ENCODE assay signal across 8 mouse cellular contexts in the genomic region with DNA sequence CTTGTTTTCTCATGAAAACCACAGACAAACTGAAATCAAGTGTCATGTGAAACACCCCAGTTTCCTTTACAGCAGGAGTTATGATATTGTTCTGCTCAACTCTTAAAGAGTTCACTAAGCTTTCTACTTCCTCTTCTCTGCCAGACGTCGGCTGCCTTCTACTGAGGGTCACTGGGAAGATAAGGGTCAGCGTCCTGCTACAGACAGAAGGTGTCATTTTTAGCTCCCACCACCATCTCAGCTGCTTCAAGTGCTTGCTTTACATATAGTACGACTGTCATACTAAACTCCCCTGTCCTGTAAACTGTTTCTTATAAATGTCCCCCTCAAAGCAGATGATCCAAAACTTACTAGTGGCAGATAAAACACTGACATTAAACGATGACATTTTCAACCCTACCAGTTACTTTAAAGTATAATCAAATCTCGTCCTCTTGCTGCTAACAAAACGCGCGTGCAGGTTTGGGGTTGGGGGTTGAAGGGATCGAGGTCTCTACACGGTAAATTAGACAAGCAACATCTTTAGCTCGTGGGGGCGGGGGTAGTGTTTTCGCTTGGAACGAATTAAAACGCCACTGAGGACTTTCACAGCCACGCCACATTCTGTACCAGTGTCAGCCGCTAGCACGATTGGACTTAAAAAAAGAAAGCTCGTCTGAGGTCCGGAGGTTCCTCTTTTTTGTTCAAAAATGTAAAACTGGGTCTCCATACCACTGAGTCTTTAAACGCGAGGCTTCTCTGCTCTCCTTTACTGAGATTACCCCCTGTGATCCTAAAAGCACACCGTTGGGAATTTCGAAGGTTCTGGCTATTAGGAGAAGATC. TPM values are rescaled to one million over a fixed set of nuclear protein-coding genes. Genes with fewer than 3 reads are reported as not detected.
DNase-seq lines count a peak whose midpoint lies in the region; ATAC-seq and TF ChIP-seq lines count a peak whose summit lies in the region.

No protein-coding gene starts in this region.

- TF ChIP-seq EP300 in MEL (IDR thresholded peaks at IDR 0.05; ENCODE audit: low read depth in 1 of 2, low read length in 2 of 2): peak; percentile 58 to 70
- TF ChIP-seq EP300 in heart, adult 2 months (IDR thresholded peaks at IDR 0.05; ENCODE audit: insufficient read depth, low read depth, low read length): no peak

- H3K27me3 ChIP-seq in MEL (ENCODE audit: control insufficient read depth in 1 of 2, insufficient read depth in 2 of 2, low read length in 2 of 2): no peaks in the 10 kb centered on the region
- H3K27me3 ChIP-seq in heart, adult 2 months (ENCODE audit: control insufficient read depth, insufficient read depth, low read length): no peaks in the 10 kb centered on the region
- no peaks in the 10 kb centered on the region for H3K27me3 ChIP-seq in neural tube, embryonic 12.5 days (replicated peaks)

- H3K9me3 ChIP-seq in MEL (replicated peaks; ENCODE audit: insufficient read depth, low read length): no peaks in the 10 kb centered on the region
- no peaks in the 10 kb centered on the region for H3K9me3 ChIP-seq in neural tube, embryonic 12.5 days

- H3K79me2 ChIP-seq in MEL (ENCODE audit: control insufficient read depth, insufficient read depth, low read length, poor library complexity): peaks cover 1% of the 10 kb centered on the region; the same call in 1 of the 2 replicates
- peaks cover 3% of the 10 kb centered on the region; the same call in 1 of the 2 replicates for H3K79me2 ChIP-seq in heart, adult 2 months (replicated peaks; ENCODE audit: control insufficient read depth, insufficient read depth, low read length)

- peak overlapping the region; percentile 56 to 81 for H3K4me3 ChIP-seq in MEL (ENCODE audit: control insufficient read depth in 1 of 2, insufficient read depth in 1 of 2, low read depth in 2 of 2, low read length in 2 of 2)
- H3K4me3 ChIP-seq in heart, adult 2 months: peak overlapping the region; percentile 72
- peak overlapping the region; percentile 72 for H3K4me3 ChIP-seq in neural tube, embryonic 12.5 days

- peak overlapping the region; percentile 86 for H3K27ac ChIP-seq in MEL (ENCODE audit: control insufficient read depth, low read depth, low read length)
- H3K27ac ChIP-seq in heart, adult 2 months: peak overlapping the region; percentile 98
- H3K27ac ChIP-seq in neural tube, embryonic 12.5 days: no peak overlapping the region

- TF ChIP-seq CTCF in MEL (IDR thresholded peaks at IDR 0.05 in 2 of 3, conservative IDR thresholded peaks at IDR 0.05 in 1 of 3; ENCODE audit: control insufficient read depth in 1 of 3, insufficient read depth in 1 of 3, low read depth in 2 of 3, low read length in 3 of 3, poor library complexity in 1 of 3, severe bottlenecking in 1 of 3): no peak
- no peak for TF ChIP-seq CTCF in heart, adult 2 months (IDR thresholded peaks at IDR 0.05)

- H3K4me1 ChIP-seq in MEL (ENCODE audit: control insufficient read depth in 1 of 2, insufficient read depth in 2 of 2, low read length in 2 of 2): peaks cover 11 to 16% of the 10 kb centered on the region in 2 experiments
- H3K4me1 ChIP-seq in heart, adult 2 months (ENCODE audit: control insufficient read depth, insufficient read depth, low read length): peaks cover 5% of the 10 kb centered on the region
- no peaks in the 10 kb centered on the region for H3K4me1 ChIP-seq in neural tube, embryonic 12.5 days

- TF ChIP-seq POLR2A in MEL (IDR thresholded peaks at IDR 0.05; ENCODE audit: control insufficient read depth in 1 of 2, insufficient read depth in 1 of 2, low read depth in 1 of 2, low read length in 2 of 2, poor library complexity in 1 of 2): peak in 1 of 2 experiments; percentile 27; a peak in 1 of 4 replicates
- TF ChIP-seq POLR2A in heart, adult 2 months (IDR thresholded peaks at IDR 0.05; ENCODE audit: insufficient read depth, low read depth, low read length): no peak

- peak overlapping the region; percentile 63 for H3K9ac ChIP-seq in MEL (ENCODE audit: control insufficient read depth, low read depth, low read length, poor library complexity, severe bottlenecking)
- peak overlapping the region; percentile 66 for H3K9ac ChIP-seq in heart, adult 2 months (ENCODE audit: low read depth, low read length)
- H3K9ac ChIP-seq in neural tube, embryonic 12.5 days: peak overlapping the region; percentile 70

- WGBS in heart, adult 2 months: under 1% methylated on average over 25 of the region's 25 CpGs
- under 1% methylated on average over 25 of the region's 25 CpGs for WGBS in neural tube, embryonic 12.5 days

- H3K36me3 ChIP-seq in MEL (ENCODE audit: control insufficient read depth in 1 of 2, insufficient read depth in 2 of 2, low read length in 2 of 2): peaks cover 0 to 14% of the 10 kb centered on the region in 2 experiments; a peak in 2 of 4 replicates
- peaks cover 5% of the 10 kb centered on the region for H3K36me3 ChIP-seq in heart, adult 2 months (ENCODE audit: control insufficient read depth, insufficient read depth, low read length)
- no peaks in the 10 kb centered on the region for H3K36me3 ChIP-seq in neural tube, embryonic 12.5 days

- ATAC-seq in common myeloid progenitor, adult 5-6 weeks (replicated peaks; ENCODE audit: low read depth, poor library complexity, severe bottlenecking): peak; percentile 59
- no peak; the same call in none of the 2 replicates for ATAC-seq in neural tube, embryonic 12.5 days (ENCODE audit: low FRiP score, low read depth)

- no peak for TF ChIP-seq RAD21 in MEL (IDR thresholded peaks at IDR 0.05; ENCODE audit: low read depth, low read length)

- intact Hi-C loops in heart, adult 2 months (cut with DNase I): loop anchor here (2.0 to 5.0 kb wide), 3 partner anchors 105 to 463 kb away; a partner anchor contains a TSS

- peak overlapping the region; percentile 80 for H3K4me2 ChIP-seq in neural tube, embryonic 12.5 days (replicated peaks)

- DNase-seq in 416B (ENCODE audit: low read depth) (peak; percentile 86), MEL (ENCODE audit: low read depth, low spot score) (peak; percentile 90)
- DNase-seq in heart, adult 2 months: peak; percentile 29 to 41
- DNase-seq in kidney, adult 11 months: peak; percentile 8
- DNase-seq in lung, adult 18-20 months: peak; percentile 26 to 31
- DNase-seq in thymus, postnatal 10 days (ENCODE audit: low spot score in 2 of 2): peak; percentile 12 to 22

TF ChIP-seq in MEL, 35 proteins besides CTCF, POLR2A, EP300 and RAD21:
- no peak for TF ChIP-seq SMC3 (IDR thresholded peaks at IDR 0.05; ENCODE audit: low read depth, low read length)
- TF ChIP-seq USF2 (IDR thresholded peaks at IDR 0.05; ENCODE audit: borderline replicate concordance in 1 of 2, insufficient read depth in 1 of 2, low read depth in 1 of 2, low read length in 2 of 2): no peak
- no peak for TF ChIP-seq MAFK (IDR thresholded peaks at IDR 0.05; ENCODE audit: borderline replicate concordance, low read depth, low read length)
- TF ChIP-seq TCF12 (IDR thresholded peaks at IDR 0.05; ENCODE audit: low read depth, low read length): 0 out of 2 replicates have a peak, but pooled peaks have one; percentile 38
- TF ChIP-seq JUND (IDR thresholded peaks at IDR 0.05; ENCODE audit: low read depth, low read length): 0 out of 2 replicates have a peak, but pooled peaks have one; percentile 20
- no peak for TF ChIP-seq KAT2A (conservative IDR thresholded peaks at IDR 0.05; ENCODE audit: low read depth, low read length)
- TF ChIP-seq GATA1 (IDR thresholded peaks at IDR 0.05; ENCODE audit: low read depth, low read length): peak; percentile 79
- peak; percentile 19; the same call in 1 of the 2 replicates for TF ChIP-seq RCOR1 (IDR thresholded peaks at IDR 0.05; ENCODE audit: low read depth, low read length)
- 0 out of 2 replicates have a peak, but pooled peaks have one; percentile 10 for TF ChIP-seq UBTF (IDR thresholded peaks at IDR 0.05; ENCODE audit: borderline replicate concordance, insufficient read depth, low read depth, low read length)
- peak; percentile 49 for TF ChIP-seq MYC (IDR thresholded peaks at IDR 0.05; ENCODE audit: low read depth, low read length)
- no peak for TF ChIP-seq GABPA (IDR thresholded peaks at IDR 0.05; ENCODE audit: low read depth, low read length)
- peak; percentile 71 for TF ChIP-seq TBP (IDR thresholded peaks at IDR 0.05; ENCODE audit: low read depth, low read length)
- TF ChIP-seq CHD1 (IDR thresholded peaks at IDR 0.05; ENCODE audit: low read depth, low read length): peak; percentile 32; the same call in 1 of the 2 replicates
- TF ChIP-seq USF1 (IDR thresholded peaks at IDR 0.05; ENCODE audit: low read depth, low read length): peak; percentile 62
- TF ChIP-seq SIN3A (IDR thresholded peaks at IDR 0.05; ENCODE audit: low read length): peak; percentile 73
- TF ChIP-seq ETS1 (IDR thresholded peaks at IDR 0.05; ENCODE audit: low read depth, low read length): peak; percentile 90
- 0 out of 2 replicates have a peak, but pooled peaks have one; percentile 9 for TF ChIP-seq TAL1 (IDR thresholded peaks at IDR 0.05; ENCODE audit: low read length)

RNA-seq across cellular contexts. Expression of a gene that starts 0.9 kb away (rescaled TPM):
- total RNA-seq in MEL (2012; rRNA removed): 0.42 and 1.2 TPM in 2 replicates
- polyA plus RNA-seq in MEL (2012; ENCODE audit: insufficient read depth in 1 of 2, insufficient read length in 2 of 2, low read depth in 1 of 2, low replicate concordance in 2 of 2, missing spikeins in 1 of 2): 1 to 10 TPM in 1 of 2 experiments, not detected in 1; 2.5 TPM
- total RNA-seq in common myeloid progenitor, adult 5-6 weeks (2017): 12.0 and 17.2 TPM in 2 replicates
- total RNA-seq in heart, adult 2 months (2021): 1 to 10 TPM; 7.6 to 9.5 TPM
- 3.7 and 8.4 TPM in 2 replicates for polyA plus RNA-seq in heart, adult 2 months (2012; rRNA removed)
- 0.64 and 0.80 TPM in 2 replicates for polyA plus RNA-seq in neural tube, embryonic 12.5 days (2016; fragmentation: Nextera tagmentation; extraction: Ambion mirVana)

Comparison
In these comparisons a context has a peak if more than half of its experiments do, and no peak if none do; other contexts are left out.
1. DNase-seq: peak in every context shown above with its lines; median percentile 90 in MEL; 86 in 416B; 35 in heart, adult 2 months; 28 in lung, adult 18-20 months; 17 in thymus, postnatal 10 days; 8 in kidney, adult 11 months.